Mouse (Mus musculus) kidney, postnatal 10 days (tissue): ENCODE data around the gene Doc2b.

Source experiments
- DNase-seq: peaks from one replicate; pipeline ENCODE4 v3.0.0; 2021; ENCODE audit warnings: mixed read lengths

Doc2b gene

GRCm38 (mm10) chr11:75792535-75792934 lies 3.3 kb downstream of the Doc2b start:
- DNase-seq, result no peak

DNA sequence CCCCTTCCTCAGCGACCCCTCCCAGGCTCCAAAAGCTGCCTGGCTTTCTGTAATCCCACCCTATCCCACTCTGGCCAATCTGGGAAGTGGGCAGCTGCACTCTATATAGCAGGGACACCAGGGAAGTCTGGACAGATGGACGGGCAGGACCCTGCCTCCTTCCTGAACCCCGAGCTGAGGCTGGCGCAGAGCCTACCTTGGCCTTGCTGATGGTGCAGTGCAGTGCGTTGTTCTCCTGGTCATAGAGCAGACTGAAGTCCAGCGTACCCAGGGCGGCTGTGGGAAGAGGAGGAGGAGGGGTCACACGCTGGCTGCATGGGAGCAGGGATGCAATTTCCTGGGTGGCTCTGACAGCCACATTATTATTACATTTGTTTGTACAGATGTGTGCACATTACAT lies 10.0 kb downstream of the Doc2b start:
- DNase-seq, result peak; percentile 41

GRCm38 (mm10) chr11:75783799-75784198 lies 12.1 kb downstream of the Doc2b start:
- no peak for DNase-seq

GRCm38 (mm10) chr11:75781919-75782318 lies 13.9 kb downstream of the Doc2b start:
- peak; percentile 88 for DNase-seq

DNA sequence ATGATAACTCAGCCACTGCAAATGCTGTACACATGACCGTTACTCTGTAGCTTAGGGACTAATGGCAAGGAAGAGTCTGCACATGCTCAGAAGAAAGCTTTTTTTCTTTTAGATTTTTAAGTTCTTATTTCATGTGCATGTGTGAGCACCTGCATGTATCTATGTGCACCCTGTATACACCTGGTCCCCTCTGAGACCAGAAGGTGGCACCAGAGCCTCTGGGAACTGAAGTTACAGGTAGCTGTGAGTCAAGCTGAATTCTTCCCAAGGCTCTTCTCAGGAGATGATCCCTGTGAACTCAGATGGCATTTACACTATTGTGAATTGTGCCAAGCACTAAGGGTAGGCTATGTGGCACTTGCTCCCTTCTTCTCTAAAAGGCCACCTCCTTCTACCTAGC lies 19.9 kb downstream of the Doc2b start:
- DNase-seq, result no peak

DNA sequence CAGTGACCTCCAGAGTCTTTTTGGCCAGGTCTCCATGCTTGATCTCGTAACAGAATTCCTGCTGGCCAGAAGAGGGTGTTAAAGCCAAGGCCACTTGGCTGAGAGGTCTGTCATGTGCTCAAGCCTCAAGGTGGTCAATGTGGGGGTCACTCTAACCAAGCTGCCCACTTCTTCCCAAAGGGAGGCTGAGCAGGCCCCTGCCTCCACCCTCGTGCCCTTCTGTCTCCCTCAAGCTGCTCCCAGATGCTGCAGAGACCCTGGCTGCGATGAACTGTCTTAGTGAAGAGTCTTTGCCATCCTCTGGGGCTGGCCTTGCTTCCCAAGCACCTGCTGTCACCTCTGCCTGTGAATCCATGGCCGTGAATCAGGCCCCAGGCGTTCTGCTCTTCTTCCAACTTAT lies 23.3 kb downstream of the Doc2b start:
- no peak for DNase-seq

GRCm38 (mm10) chr11:75769206-75769605 lies 26.6 kb downstream of the Doc2b start:
- DNase-seq, result peak; percentile 92

- no peak for DNase-seq
Measured at GRCm38 (mm10) chr11:75768091-75768989, 27.5 kb downstream of the Doc2b start.

DNA sequence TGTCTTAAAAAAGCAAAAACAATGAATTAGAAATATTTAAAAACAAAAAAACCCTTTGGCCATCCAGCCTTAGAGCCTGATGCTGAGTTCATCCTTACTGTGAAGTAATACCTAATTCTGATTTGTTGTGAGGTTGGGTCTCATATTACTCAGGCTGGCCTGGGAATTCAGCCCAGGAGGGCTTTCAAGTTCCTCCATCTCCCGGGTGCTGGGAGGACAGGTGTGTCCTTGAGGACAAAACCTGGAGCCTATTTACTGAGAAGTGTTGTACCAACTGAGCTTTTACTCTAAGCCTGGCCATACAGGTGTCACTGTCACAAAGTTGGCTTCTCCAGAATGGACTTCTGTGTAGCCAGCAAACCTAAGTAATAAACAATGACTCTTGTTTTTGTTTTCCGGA lies 28.8 kb downstream of the Doc2b start:
- DNase-seq, result no peak

- no peak for DNase-seq
Measured at GRCm38 (mm10) chr11:75765161-75765560, 30.7 kb downstream of the Doc2b start.

GRCm38 (mm10) chr11:75764521-75765023 lies 31.3 kb downstream of the Doc2b start:
- DNase-seq, result no peak

GRCm38 (mm10) chr11:75762708-75763107 lies 33.1 kb downstream of the Doc2b start:
- no peak for DNase-seq

DNA sequence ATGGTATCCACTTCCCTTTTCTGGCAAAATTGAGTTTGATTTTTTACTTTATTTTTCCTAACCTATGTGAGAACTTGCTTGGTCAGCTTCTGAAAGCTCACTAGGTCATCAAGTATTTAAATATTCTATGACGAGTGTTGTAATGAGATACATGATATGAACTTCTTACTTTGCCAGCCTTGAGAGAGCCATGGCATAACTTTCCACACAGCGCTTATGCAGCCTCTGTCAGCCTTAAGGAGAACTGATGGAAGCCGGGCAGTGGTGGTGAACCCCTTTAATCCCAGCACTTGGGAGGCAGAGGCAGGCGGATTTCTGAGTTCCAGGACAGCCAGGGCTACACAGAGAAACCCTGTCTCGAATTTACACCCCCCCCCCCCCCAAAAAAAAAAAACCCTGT lies 35.1 kb downstream of the Doc2b start:
- no peak for DNase-seq

- DNase-seq, result no peak
Measured at GRCm38 (mm10) chr11:75758553-75758952, 37.3 kb downstream of the Doc2b start.

DNA sequence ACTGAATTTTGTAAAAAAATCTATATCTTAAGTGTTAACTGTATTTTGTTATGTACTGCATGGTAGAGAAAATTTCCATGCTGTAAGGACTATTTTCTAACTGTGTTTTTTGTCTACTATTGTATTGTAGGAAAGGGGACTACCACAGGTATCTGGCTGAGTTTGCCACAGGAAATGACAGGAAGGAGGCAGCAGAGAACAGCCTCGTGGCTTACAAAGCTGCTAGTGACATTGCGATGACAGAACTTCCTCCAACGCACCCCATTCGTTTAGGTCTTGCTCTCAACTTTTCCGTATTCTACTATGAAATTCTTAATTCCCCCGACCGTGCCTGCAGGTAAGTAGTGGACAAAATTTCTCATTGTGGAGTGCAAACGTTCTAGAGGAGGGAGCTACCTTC lies 39.2 kb downstream of the Doc2b start:
- no peak for DNase-seq

GRCm38 (mm10) chr11:75751082-75751481 lies 44.8 kb downstream of the Doc2b start:
- DNase-seq, result no peak

- DNase-seq, result no peak
Measured at GRCm38 (mm10) chr11:75750537-75750936, 45.3 kb downstream of the Doc2b start.

DNA sequence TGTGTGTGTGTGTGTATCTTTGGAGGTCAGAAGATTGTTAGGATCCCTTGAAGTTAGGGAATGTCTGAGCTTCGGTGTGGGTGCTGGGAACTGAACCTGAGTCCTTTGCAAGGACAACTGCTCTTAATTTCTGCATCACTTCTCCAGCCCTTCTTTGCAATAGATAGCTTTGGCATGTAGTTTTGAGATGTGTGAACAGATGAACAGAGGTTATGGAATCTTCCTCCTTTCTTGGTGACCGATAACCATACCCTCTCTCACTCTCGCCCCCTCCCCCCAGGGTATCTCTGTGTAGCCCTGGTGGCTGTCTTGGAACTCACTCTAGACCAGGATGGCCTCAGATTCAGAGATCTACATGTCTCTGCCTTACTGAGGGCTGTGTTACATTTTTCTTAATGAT lies 51.1 kb downstream of the Doc2b start:
- no peak for DNase-seq

DNA sequence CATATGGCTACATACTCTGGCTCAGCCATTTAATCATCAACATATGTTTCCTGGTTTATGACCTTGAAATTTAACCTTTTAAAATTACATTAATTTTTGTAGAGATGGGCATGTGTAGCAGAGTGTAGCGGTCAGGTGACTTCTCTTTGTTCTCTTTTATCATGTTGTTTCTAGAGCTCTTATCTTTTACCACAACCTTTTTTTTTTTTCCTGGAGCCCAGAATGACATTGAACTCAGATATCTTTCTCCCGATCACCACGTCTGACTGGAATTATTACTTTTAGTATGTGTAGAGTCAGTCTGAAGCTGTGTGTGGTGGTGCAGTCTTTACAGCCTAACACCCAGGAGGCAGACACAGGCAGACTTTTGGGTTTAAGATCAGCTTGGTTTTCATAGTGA lies 54.2 kb downstream of the Doc2b start:
- DNase-seq, result no peak

GRCm38 (mm10) chr11:75740204-75740603 lies 55.6 kb downstream of the Doc2b start:
- no peak for DNase-seq

- DNase-seq, result no peak
Measured at GRCm38 (mm10) chr11:75738477-75738821, 57.4 kb downstream of the Doc2b start.

GRCm38 (mm10) chr11:75737806-75738476 lies 57.9 kb downstream of the Doc2b start:
- DNase-seq, result no peak

DNA sequence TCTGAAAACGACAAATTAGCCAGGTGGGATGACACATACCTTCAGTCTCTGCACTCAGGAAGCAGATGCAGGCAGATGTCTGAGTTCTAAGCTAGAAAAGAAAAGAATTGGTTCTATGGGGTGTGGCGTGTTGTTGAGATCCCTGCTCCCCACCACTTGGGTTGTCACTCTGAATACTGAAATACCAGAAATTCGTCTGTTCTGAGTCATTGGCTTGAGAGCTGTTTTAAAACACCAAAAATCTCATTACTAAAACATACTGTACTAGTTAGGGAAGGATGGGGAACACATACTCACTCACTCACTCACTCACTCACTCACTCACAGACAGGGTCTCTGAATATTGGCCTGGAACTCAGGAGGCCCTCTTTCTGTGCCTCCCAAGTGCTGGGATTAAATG lies 58.9 kb downstream of the Doc2b start:
- DNase-seq, result no peak
